Mouse (Mus musculus): Measurements from ENCODE around the gene Phf23. TPM values are rescaled to one million over a fixed set of nuclear protein-coding genes. Genes with fewer than 3 reads are reported as not detected.

Gene Phf23
- polyA plus RNA-seq, 1 experiment = 21.2 TPM

GRCm38 (mm10) chr11:70018131-70018990 lies 22.8 kb downstream of the Phf23 start:
- no peaks in the 10 kb centered on the region for H3K36me3 ChIP-seq (ENCODE audit: control insufficient read depth, insufficient read depth, low read length)
- peaks cover 23% of the 10 kb centered on the region for H3K4me1 ChIP-seq (ENCODE audit: control insufficient read depth, insufficient read depth, low read length)
- no peak overlapping the region; the same call in 1 of the 2 replicates for H3K4me3 ChIP-seq (ENCODE audit: control insufficient read depth, low read depth, low read length)
- H3K27me3 ChIP-seq (ENCODE audit: control insufficient read depth, insufficient read depth, low read length) = no peaks in the 10 kb centered on the region
- H3K27ac ChIP-seq (ENCODE audit: control insufficient read depth, insufficient read depth, low read depth, low read length) = no peak overlapping the region
- TF ChIP-seq POLR2A (IDR thresholded peaks at IDR 0.05; ENCODE audit: control insufficient read depth, low read depth, low read length) (no peak), CTCF (IDR thresholded peaks at IDR 0.05; ENCODE audit: control insufficient read depth, insufficient read depth, insufficient replicate concordance, low read depth, low read length) (no peak)

GRCm38 (mm10) chr11:70019495-70020021 lies 24.0 kb downstream of the Phf23 start:
- Histone ChIP-seq H3K4me1 (ENCODE audit: control insufficient read depth, insufficient read depth, low read length) (peaks cover 30% of the 10 kb centered on the region), H3K36me3 (ENCODE audit: control insufficient read depth, insufficient read depth, low read length) (no peaks in the 10 kb centered on the region), H3K27me3 (ENCODE audit: control insufficient read depth, insufficient read depth, low read length) (no peaks in the 10 kb centered on the region), H3K4me3 (ENCODE audit: control insufficient read depth, low read depth, low read length) (no peak overlapping the region), H3K27ac (ENCODE audit: control insufficient read depth, insufficient read depth, low read depth, low read length) (no peak overlapping the region)
- TF ChIP-seq CTCF (IDR thresholded peaks at IDR 0.05; ENCODE audit: control insufficient read depth, insufficient read depth, insufficient replicate concordance, low read depth, low read length) (no peak), POLR2A (IDR thresholded peaks at IDR 0.05; ENCODE audit: control insufficient read depth, low read depth, low read length) (no peak)

DNA sequence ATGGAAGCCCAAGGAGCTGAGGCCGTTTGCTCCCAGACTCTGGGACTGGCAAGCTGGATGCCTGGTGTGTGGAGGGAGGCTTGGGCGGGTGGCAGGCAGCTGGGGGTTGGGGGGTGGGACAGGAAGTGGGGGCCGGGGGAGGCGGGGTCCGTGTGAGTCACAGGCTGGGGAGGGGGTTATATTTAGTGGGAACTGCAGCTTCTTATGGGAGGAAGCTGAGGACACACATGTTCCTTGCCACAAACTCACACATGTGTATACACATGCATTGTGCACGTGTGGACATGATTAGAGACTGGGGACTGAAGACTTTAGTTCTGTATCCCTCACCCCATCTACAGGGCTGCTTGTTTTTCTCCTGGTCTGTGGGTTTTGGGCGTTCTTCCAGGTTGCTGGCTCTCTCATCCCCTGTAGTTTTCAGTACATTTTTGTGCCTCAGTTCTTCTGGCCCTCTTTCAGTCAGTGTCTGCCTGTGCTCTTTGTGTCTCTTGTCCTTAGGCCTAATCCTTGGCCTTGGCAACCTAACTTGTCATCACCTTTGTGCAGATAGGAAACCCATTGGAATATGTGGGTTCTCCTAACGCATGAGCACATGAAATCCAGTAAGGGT lies 24.6 kb downstream of the Phf23 start:
- Histone ChIP-seq H3K27me3 (ENCODE audit: control insufficient read depth, insufficient read depth, low read length) (no peaks in the 10 kb centered on the region), H3K4me3 (ENCODE audit: control insufficient read depth, low read depth, low read length) (no peak overlapping the region), H3K4me1 (ENCODE audit: control insufficient read depth, insufficient read depth, low read length) (peaks cover 26% of the 10 kb centered on the region), H3K36me3 (ENCODE audit: control insufficient read depth, insufficient read depth, low read length) (no peaks in the 10 kb centered on the region), H3K27ac (ENCODE audit: control insufficient read depth, insufficient read depth, low read depth, low read length) (no peak overlapping the region)
- TF ChIP-seq POLR2A (IDR thresholded peaks at IDR 0.05; ENCODE audit: control insufficient read depth, low read depth, low read length) = no peak
- TF ChIP-seq CTCF (IDR thresholded peaks at IDR 0.05; ENCODE audit: control insufficient read depth, insufficient read depth, insufficient replicate concordance, low read depth, low read length) = no peak

GRCm38 (mm10) chr11:70020731-70021263 lies 25.2 kb downstream of the Phf23 start:
- no peak overlapping the region; the same call in 1 of the 2 replicates for H3K27ac ChIP-seq (ENCODE audit: control insufficient read depth, insufficient read depth, low read depth, low read length)
- no peaks in the 10 kb centered on the region for H3K36me3 ChIP-seq (ENCODE audit: control insufficient read depth, insufficient read depth, low read length)
- peak; percentile 21; the same call in 1 of the 2 replicates for TF ChIP-seq CTCF (IDR thresholded peaks at IDR 0.05; ENCODE audit: control insufficient read depth, insufficient read depth, insufficient replicate concordance, low read depth, low read length)
- no peak for TF ChIP-seq POLR2A (IDR thresholded peaks at IDR 0.05; ENCODE audit: control insufficient read depth, low read depth, low read length)
- H3K27me3 ChIP-seq (ENCODE audit: control insufficient read depth, insufficient read depth, low read length) = no peaks in the 10 kb centered on the region
- H3K4me3 ChIP-seq (ENCODE audit: control insufficient read depth, low read depth, low read length) = peak overlapping the region; percentile 87
- H3K4me1 ChIP-seq (ENCODE audit: control insufficient read depth, insufficient read depth, low read length) = peaks cover 25% of the 10 kb centered on the region

DNA sequence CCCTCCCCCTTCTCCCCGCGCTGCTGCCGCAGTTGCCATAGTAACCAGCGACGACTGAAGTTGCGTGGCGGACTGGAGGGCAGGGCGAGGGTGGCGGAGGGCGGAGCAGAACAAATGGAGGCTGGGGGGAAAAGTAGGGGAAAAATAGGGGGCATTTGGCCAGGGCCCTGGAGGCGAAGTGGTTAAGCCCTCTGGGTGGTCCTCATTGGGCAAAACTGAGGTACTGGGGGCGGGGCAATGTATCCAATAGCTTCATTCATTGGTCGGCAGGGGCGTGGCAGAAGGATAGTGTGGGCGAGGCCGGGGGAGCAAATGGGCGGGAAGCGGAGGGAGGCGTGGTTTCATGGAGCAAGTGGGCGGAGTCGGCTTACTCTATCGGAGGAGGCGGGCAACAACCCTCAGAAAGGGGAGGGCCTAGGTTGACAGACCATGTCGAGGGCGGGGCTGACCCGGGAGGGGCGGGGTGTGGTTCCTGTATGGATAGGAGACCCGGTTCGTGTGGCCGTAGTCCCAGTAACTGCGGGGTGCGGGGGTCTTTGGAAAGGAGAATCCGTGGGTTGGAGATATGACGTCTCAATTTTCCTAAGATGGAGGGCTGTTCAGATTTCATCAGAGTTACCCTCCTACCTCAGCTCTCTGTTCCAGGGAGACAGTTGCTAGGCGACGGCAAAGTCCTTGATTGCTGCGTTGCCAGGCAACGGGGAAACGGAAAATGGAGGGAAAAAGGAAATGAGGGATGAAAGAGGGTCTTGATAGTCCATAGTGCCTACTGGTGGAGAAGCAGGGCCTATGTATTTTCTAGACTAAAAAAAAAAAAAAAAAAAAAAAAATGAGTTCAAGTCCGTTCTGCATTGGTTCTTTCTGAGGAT lies 25.9 kb downstream of the Phf23 start:
- Histone ChIP-seq H3K36me3 (ENCODE audit: control insufficient read depth, insufficient read depth, low read length) (no peaks in the 10 kb centered on the region), H3K27me3 (ENCODE audit: control insufficient read depth, insufficient read depth, low read length) (no peaks in the 10 kb centered on the region), H3K4me1 (ENCODE audit: control insufficient read depth, insufficient read depth, low read length) (peaks cover 29% of the 10 kb centered on the region), H3K4me3 (ENCODE audit: control insufficient read depth, low read depth, low read length) (peak overlapping the region; percentile 87), H3K27ac (ENCODE audit: control insufficient read depth, insufficient read depth, low read depth, low read length) (peak overlapping the region; percentile 52; the same call in 1 of the 2 replicates)
- TF ChIP-seq CTCF (IDR thresholded peaks at IDR 0.05; ENCODE audit: control insufficient read depth, insufficient read depth, insufficient replicate concordance, low read depth, low read length) (no peak), POLR2A (IDR thresholded peaks at IDR 0.05; ENCODE audit: control insufficient read depth, low read depth, low read length) (no peak; the same call in 1 of the 2 replicates)

DNA sequence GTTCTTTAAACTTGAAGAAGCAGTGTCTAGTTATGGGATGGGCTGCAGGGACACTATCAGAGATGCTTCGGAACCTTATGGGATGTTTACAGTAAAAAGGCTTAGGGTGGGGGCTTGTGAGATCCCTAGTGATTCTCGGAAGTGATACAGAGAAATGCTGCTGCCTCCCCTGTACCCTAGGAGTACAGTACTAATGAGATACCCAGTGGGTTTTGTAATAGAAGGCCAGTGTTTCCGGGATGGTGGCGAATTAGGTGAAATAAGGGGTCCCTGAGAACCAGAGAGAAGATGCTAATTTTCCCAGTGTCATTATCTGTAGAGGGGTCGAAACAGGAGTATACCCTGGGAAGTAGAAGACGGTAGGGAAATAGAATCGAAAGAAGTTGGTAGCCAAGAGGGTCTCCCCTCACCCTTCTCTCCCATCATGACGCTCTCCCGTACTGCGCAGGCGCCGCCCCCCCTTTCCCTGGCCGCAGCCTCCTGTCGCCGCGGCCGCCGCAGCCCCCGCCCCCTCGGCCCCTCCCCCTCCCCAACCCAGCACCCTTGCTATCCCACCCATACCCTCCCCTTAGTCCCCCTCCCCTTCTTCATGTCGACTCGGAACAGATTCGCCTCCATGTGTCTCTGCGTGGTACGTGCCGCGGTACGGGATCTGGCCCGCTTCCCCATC lies 28.0 kb downstream of the Phf23 start:
- TF ChIP-seq POLR2A (IDR thresholded peaks at IDR 0.05; ENCODE audit: control insufficient read depth, low read depth, low read length) = no peak
- no peak for TF ChIP-seq CTCF (IDR thresholded peaks at IDR 0.05; ENCODE audit: control insufficient read depth, insufficient read depth, insufficient replicate concordance, low read depth, low read length)
- H3K36me3 ChIP-seq (ENCODE audit: control insufficient read depth, insufficient read depth, low read length) = no peaks in the 10 kb centered on the region
- H3K4me3 ChIP-seq (ENCODE audit: control insufficient read depth, low read depth, low read length) = peak overlapping the region; percentile 39
- H3K4me1 ChIP-seq (ENCODE audit: control insufficient read depth, insufficient read depth, low read length) = peaks cover 43% of the 10 kb centered on the region
- no peak overlapping the region for H3K27ac ChIP-seq (ENCODE audit: control insufficient read depth, insufficient read depth, low read depth, low read length)
- no peaks in the 10 kb centered on the region for H3K27me3 ChIP-seq (ENCODE audit: control insufficient read depth, insufficient read depth, low read length)

All from testis, adult 2 months (tissue).